ENCODE assay signal across 17 mouse cellular contexts in genomic region chr15:24157700-24158350, GRCm38 (mm10).
A peak's percentile ranks its signal among the peaks of the same experiment; 100 is the strongest.
DNase-seq lines count a peak whose midpoint lies in the region; ATAC-seq lines count a peak whose summit lies in the region.
"Had no signal": no experiment of that assay in that cellular context is flagged by ENCODE, and none has a peak within 500 bp of the region (broad histone marks: within the 10 kb centered on the region; RNA-seq: fewer than 3 reads in every experiment).

No protein-coding gene starts in this region.

- peak; percentile 12 to 18 for DNase-seq in cerebellum, postnatal 10 days
- no peak for DNase-seq in cerebellum, postnatal 25 days
- no peak for DNase-seq in frontal cortex, postnatal 25 days (ENCODE audit: low spot score in 2 of 2)
- DNase-seq in 3T3-L1 (ENCODE audit: low read depth, low spot score) = peak; percentile 52
- peak; percentile 27 for DNase-seq in retina, embryonic 14.5 days (ENCODE audit: low spot score)
- no peak for DNase-seq in heart, adult 18-20 months
- DNase-seq: adrenal gland, postnatal 10 days; cerebellum, adult 11-12 months; cerebellum, postnatal 36 days; heart, postnatal 14 days; kidney, adult 8-10 months; kidney, postnatal 4 days; right cerebral cortex, postnatal 14 days had no signal

- peak; percentile 50; the same call in 1 of the 2 replicates for ATAC-seq in frontal cortex, adult (ENCODE audit: low TSS enrichment)
- ATAC-seq: forebrain, embryonic 13.5 days; intestine, embryonic 16.5 days; Patski had no signal

Comparison
In these comparisons a context has a peak if more than half of its experiments do, and no peak if none do; other contexts are left out.
1. DNase-seq: peak in cerebellum, postnatal 10 days (2 of 2), 3T3-L1 (single experiment) and retina, embryonic 14.5 days (single experiment); none in cerebellum, postnatal 25 days (0 of 2), frontal cortex, postnatal 25 days (0 of 2) and heart, adult 18-20 months (0 of 2).